Mouse (Mus musculus): ENCODE data around the gene Psmd14. TPM values are rescaled to one million over a fixed set of nuclear protein-coding genes. Genes with fewer than 3 reads are reported as not detected.

Psmd14 gene
- polyA plus RNA-seq, 1 experiment: 101 TPM

GRCm38 (mm10) chr2:61780794-61781193 lies 69.3 kb downstream of the Psmd14 start:
- TF ChIP-seq CEBPB (IDR thresholded peaks at IDR 0.05; ENCODE audit: insufficient read depth, poor library complexity, severe bottlenecking): no peak
- no peak for TF ChIP-seq MAX (IDR thresholded peaks at IDR 0.05; ENCODE audit: low read depth)
- no peak for TF ChIP-seq REST (IDR thresholded peaks at IDR 0.05; ENCODE audit: insufficient read depth, insufficient read length)
- TF ChIP-seq TCF3 (IDR thresholded peaks at IDR 0.05; ENCODE audit: insufficient read length, low read depth): no peak
- no peak for TF ChIP-seq POLR2AphosphoS2 (IDR thresholded peaks at IDR 0.05; ENCODE audit: insufficient read length, low read depth)
- no peak for TF ChIP-seq POLR2A (IDR thresholded peaks at IDR 0.05; ENCODE audit: insufficient read length, low read depth)
- TF ChIP-seq TCF12 (IDR thresholded peaks at IDR 0.05; ENCODE audit: insufficient read depth, poor library complexity, severe bottlenecking): no peak
- no peak for TF ChIP-seq MYOD1 (IDR thresholded peaks at IDR 0.05; ENCODE audit: control insufficient read depth in 1 of 3, insufficient read length in 2 of 3, low read depth in 2 of 3)
- TF ChIP-seq MYOG (IDR thresholded peaks at IDR 0.05; ENCODE audit: control insufficient read depth in 1 of 3, insufficient read depth in 1 of 3, insufficient read length in 2 of 3, low read depth in 2 of 3): no peak
- no peak for TF ChIP-seq USF1 (IDR thresholded peaks at IDR 0.05; ENCODE audit: low read depth)
- TF ChIP-seq SRF (IDR thresholded peaks at IDR 0.05; ENCODE audit: control insufficient read depth, insufficient read length, low read depth): no peak
- TF ChIP-seq E2F4 (IDR thresholded peaks at IDR 0.05; ENCODE audit: insufficient read depth): no peak

DNA sequence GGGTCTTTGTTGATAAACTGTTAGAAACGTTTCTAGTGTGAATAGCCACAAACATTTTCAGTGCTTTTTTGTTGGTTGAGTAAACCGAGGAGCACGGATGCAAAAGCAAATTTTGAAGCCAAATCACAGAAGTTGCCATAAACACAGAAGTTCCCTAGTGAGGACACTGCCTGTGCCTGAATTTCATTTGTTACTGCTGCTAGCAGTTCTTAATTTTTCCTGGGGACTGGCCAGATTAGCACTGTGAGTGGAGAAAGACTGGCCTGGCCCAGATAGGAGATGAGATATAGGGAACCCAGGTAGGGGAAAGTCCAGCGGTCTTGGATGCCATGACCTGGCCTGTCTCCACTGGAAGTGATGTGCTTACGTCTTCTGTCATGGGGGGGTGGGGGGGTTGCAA lies 83.5 kb downstream of the Psmd14 start:
- Histone ChIP-seq H3K36me3 (ENCODE audit: control insufficient read depth, insufficient read depth) (peaks cover 18% of the 10 kb centered on the region), H3K4me2 (ENCODE audit: low read depth) (no peak overlapping the region), H3ac (ENCODE audit: control insufficient read depth, insufficient read length) (no peak overlapping the region), H3K4me3 (no peak overlapping the region), H3K27me3 (ENCODE audit: control insufficient read depth, insufficient read depth, insufficient read length) (no peaks in the 10 kb centered on the region), H3K79me2 (ENCODE audit: control insufficient read depth, insufficient read depth) (no peaks in the 10 kb centered on the region)
- no peak for TF ChIP-seq MYOG (IDR thresholded peaks at IDR 0.05; ENCODE audit: control insufficient read depth in 1 of 3, insufficient read depth in 1 of 3, insufficient read length in 2 of 3, low read depth in 2 of 3)
- TF ChIP-seq TCF12 (IDR thresholded peaks at IDR 0.05; ENCODE audit: insufficient read depth, poor library complexity, severe bottlenecking): no peak
- TF ChIP-seq SRF (IDR thresholded peaks at IDR 0.05; ENCODE audit: control insufficient read depth, insufficient read length, low read depth): no peak
- no peak for TF ChIP-seq TCF3 (IDR thresholded peaks at IDR 0.05; ENCODE audit: insufficient read length, low read depth)
- no peak for TF ChIP-seq MYOD1 (IDR thresholded peaks at IDR 0.05; ENCODE audit: control insufficient read depth in 1 of 3, insufficient read length in 2 of 3, low read depth in 2 of 3)
- no peak for TF ChIP-seq CEBPB (IDR thresholded peaks at IDR 0.05; ENCODE audit: insufficient read depth, poor library complexity, severe bottlenecking)
- TF ChIP-seq MAX (IDR thresholded peaks at IDR 0.05; ENCODE audit: low read depth): no peak
- no peak for TF ChIP-seq E2F4 (IDR thresholded peaks at IDR 0.05; ENCODE audit: insufficient read depth)
- no peak for TF ChIP-seq POLR2AphosphoS2 (IDR thresholded peaks at IDR 0.05; ENCODE audit: insufficient read length, low read depth)
- no peak for TF ChIP-seq POLR2A (IDR thresholded peaks at IDR 0.05; ENCODE audit: insufficient read length, low read depth)
- TF ChIP-seq REST (IDR thresholded peaks at IDR 0.05; ENCODE audit: insufficient read depth, insufficient read length): no peak
- no peak for TF ChIP-seq USF1 (IDR thresholded peaks at IDR 0.05; ENCODE audit: low read depth)

More at GRCm38 (mm10) chr2:61780794-61781193, 69.3 kb downstream of the Psmd14 start:
- Histone ChIP-seq H3K79me2 (ENCODE audit: control insufficient read depth, insufficient read depth) (no peaks in the 10 kb centered on the region), H3K36me3 (ENCODE audit: control insufficient read depth, insufficient read depth) (peaks cover 32% of the 10 kb centered on the region), H3ac (ENCODE audit: control insufficient read depth, insufficient read length) (no peak overlapping the region), H3K27me3 (ENCODE audit: control insufficient read depth, insufficient read depth, insufficient read length) (no peaks in the 10 kb centered on the region), H3K4me3 (no peak overlapping the region), H3K4me2 (ENCODE audit: low read depth) (no peak overlapping the region)

DNA sequence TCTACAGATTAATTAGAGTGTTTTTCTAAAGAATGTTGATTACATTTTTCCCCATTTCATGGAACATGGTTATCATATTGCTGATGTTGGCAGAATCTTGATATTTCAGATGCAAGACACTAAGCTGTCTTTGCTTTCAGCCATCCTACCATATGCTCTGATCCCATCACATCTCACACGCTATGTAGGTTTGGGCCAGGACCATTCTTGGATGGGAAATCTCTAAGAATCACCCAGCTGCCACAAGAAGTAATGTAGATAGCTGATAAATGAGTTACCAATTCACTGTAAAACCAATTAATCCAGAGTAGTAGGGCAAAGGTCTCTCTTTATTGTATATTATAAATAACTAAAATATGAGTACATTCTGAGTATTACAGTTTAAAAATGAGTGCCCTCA lies 86.6 kb downstream of the Psmd14 start:
- Histone ChIP-seq H3K4me3 (no peak overlapping the region), H3K4me2 (ENCODE audit: low read depth) (no peak overlapping the region), H3K27me3 (ENCODE audit: control insufficient read depth, insufficient read depth, insufficient read length) (no peaks in the 10 kb centered on the region), H3K79me2 (ENCODE audit: control insufficient read depth, insufficient read depth) (no peaks in the 10 kb centered on the region), H3ac (ENCODE audit: control insufficient read depth, insufficient read length) (no peak overlapping the region), H3K36me3 (ENCODE audit: control insufficient read depth, insufficient read depth) (peaks cover 26% of the 10 kb centered on the region)
- TF ChIP-seq USF1 (IDR thresholded peaks at IDR 0.05; ENCODE audit: low read depth) (no peak), REST (IDR thresholded peaks at IDR 0.05; ENCODE audit: insufficient read depth, insufficient read length) (no peak), TCF3 (IDR thresholded peaks at IDR 0.05; ENCODE audit: insufficient read length, low read depth) (no peak), SRF (IDR thresholded peaks at IDR 0.05; ENCODE audit: control insufficient read depth, insufficient read length, low read depth) (no peak), E2F4 (IDR thresholded peaks at IDR 0.05; ENCODE audit: insufficient read depth) (no peak)

DNA sequence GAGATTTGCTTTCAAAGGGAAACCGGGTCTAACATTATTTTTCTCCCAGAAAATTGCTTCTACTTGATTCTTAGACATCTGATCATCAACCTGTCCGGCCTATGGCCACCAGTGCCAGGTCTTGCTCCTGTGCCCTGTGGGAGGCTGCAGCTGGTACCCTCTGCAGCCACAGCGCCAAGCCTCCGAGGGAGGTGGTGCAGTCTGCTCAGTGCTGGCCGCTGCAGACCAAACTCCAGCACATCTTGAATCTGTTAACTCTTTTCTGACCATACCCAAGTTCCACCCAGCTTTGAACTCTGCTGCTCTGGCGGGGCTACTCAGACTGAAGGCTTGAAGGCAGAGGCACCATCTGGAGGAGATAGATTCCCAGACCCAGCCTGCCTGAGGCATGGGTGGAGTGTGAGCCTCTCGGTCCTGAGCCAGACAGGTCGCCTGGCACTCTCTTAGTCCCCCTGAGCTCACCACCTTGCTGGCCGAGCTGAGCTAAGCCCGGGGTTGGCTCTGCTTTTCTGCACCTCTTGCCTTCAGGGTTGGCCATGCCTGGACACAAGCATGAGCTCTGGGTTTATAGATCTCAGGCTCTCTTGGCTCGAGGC lies 91.3 kb downstream of the Psmd14 start, which contains the start of gene Tbr1:
Gene Tbr1 (plus strand): TSS at position 275 of the 596 bp plus-strand sequence.
- Histone ChIP-seq H3K4me3 (no peak within 1 kb of the TSS), H3ac (ENCODE audit: control insufficient read depth, insufficient read length) (no peak within 1 kb of the TSS), H3K27me3 (ENCODE audit: control insufficient read depth, insufficient read depth, insufficient read length) (no peaks in the 10 kb centered on the region), H3K36me3 (ENCODE audit: control insufficient read depth, insufficient read depth) (peaks cover 18% of the 10 kb centered on the region), H3K4me2 (ENCODE audit: low read depth) (no peak within 1 kb of the TSS), H3K79me2 (ENCODE audit: control insufficient read depth, insufficient read depth) (no peaks in the 10 kb centered on the region)
- no peak for TF ChIP-seq POLR2AphosphoS2 (IDR thresholded peaks at IDR 0.05; ENCODE audit: insufficient read length, low read depth)
- TF ChIP-seq TCF3 (IDR thresholded peaks at IDR 0.05; ENCODE audit: insufficient read length, low read depth): no peak
- TF ChIP-seq E2F4 (IDR thresholded peaks at IDR 0.05; ENCODE audit: insufficient read depth): no peak
- no peak for TF ChIP-seq MYOG (IDR thresholded peaks at IDR 0.05; ENCODE audit: control insufficient read depth in 1 of 3, insufficient read depth in 1 of 3, insufficient read length in 2 of 3, low read depth in 2 of 3)
- no peak for TF ChIP-seq CEBPB (IDR thresholded peaks at IDR 0.05; ENCODE audit: insufficient read depth, poor library complexity, severe bottlenecking)
- TF ChIP-seq MYOD1 (IDR thresholded peaks at IDR 0.05; ENCODE audit: control insufficient read depth in 1 of 3, insufficient read length in 2 of 3, low read depth in 2 of 3): no peak
- no peak for TF ChIP-seq MAX (IDR thresholded peaks at IDR 0.05; ENCODE audit: low read depth)
- TF ChIP-seq TCF12 (IDR thresholded peaks at IDR 0.05; ENCODE audit: insufficient read depth, poor library complexity, severe bottlenecking): no peak
- no peak for TF ChIP-seq USF1 (IDR thresholded peaks at IDR 0.05; ENCODE audit: low read depth)
- no peak for TF ChIP-seq SRF (IDR thresholded peaks at IDR 0.05; ENCODE audit: control insufficient read depth, insufficient read length, low read depth)
- no peak for TF ChIP-seq POLR2A (IDR thresholded peaks at IDR 0.05; ENCODE audit: insufficient read length, low read depth)
- TF ChIP-seq REST (IDR thresholded peaks at IDR 0.05; ENCODE audit: insufficient read depth, insufficient read length): no peak

Measured in myocyte (in vitro differentiated cells).